Mouse (Mus musculus): Measurements from ENCODE around the gene Il13. TPM values are rescaled to one million over a fixed set of nuclear protein-coding genes. Genes with fewer than 3 reads are reported as not detected.

Il13 gene
- polyA plus RNA-seq, 1 experiment, result 0.41 TPM

DNA sequence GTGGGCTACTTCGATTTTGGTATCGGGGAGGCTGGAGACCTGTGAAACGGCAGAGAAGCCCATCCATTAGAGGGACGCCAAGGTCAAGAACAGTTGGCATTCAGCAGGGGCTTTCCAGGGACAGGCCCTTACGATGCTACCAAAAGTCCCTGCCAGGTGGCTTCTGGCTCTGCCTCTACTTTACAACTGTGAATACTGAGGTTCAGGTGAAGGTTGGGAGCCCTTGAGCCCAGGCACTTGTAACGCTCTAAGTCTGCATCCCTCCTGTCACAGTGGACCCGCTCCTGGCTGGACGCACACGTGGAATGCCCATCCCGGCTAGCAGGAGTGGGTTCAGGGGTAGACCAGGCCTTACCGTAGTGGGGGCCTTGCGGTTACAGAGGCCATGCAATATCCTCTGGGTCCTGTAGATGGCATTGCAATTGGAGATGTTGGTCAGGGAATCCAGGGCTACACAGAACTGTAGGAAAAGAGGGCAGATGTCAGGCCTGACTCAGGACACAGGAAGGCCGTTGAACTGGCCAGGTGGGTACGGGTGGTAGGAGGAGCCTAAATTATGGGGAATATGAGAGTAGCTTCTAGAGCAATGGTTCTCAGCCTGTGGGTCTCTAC lies 2.3 kb downstream of the Il13 start:
- DNase-seq (ENCODE audit: low read depth), result no peak

DNA sequence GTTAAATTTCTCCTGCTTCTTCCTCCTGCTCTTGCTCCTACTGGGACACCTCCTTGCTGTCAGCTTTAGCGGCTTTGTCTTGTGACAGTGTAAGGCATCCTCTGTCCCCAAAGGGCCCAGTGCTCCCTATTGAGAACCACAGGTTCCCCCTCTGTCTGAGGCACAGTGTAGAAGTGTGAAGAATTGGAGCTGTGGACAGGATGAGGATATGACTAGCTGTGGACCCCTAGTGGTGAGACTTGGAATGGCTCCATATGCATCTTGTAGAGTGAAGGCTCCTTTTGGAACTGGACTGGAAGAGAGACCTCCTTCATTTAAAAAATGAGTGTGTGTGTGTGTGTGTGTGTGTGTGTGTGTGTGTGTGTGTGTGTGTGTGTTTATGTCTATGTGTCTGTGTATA lies 6.6 kb downstream of the Il13 start:
- peak; percentile 5 for DNase-seq (ENCODE audit: low read depth)

DNA sequence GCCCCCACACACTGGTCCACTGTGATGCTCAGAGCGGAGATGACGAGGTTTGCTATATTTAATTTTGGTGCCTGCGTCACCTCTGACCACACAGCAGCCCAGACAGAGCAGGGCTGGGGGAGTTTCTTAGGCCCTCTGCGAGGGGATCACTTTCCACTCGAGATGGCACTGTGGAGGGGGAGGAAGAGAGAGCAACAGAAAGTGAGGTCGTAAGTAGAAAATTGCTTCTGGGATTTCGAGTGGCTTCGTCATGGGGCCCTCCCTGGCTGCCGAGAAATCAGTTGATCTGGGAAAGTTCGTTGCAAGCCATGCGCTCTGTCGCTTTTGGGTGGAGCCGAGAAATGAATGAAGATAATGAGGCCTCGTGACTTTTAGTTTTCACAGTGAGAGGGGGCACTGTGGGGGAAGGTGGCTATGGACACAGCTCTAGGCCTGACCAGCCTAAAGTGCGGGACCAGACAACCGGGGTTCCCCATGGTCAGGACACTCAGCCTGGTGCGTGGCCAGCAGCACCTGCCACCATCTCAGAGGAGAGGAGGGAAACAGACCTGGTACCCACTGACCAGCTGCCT lies 7.6 kb downstream of the Il13 start:
- DNase-seq (ENCODE audit: low read depth), result no peak

DNA sequence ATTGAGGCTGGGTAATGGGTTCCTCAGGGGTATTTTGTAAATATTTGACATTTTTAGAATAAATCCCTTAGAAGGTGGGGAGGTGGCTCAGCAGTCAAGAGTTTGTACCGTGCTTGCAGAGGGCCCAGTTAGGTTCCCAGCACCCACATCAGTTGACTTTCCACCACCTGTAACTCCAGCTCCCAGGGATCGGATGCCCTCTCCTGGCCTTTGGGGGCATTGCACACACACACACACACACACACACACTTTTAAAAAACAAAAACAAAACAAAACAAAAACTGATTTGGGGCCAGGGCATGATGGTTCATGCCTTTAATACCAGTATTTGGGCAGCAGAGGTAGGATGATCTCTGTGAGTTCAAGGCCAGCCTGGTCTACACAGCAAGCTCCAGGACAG lies 10.4 kb downstream of the Il13 start:
- no peak for DNase-seq (ENCODE audit: low read depth)

DNA sequence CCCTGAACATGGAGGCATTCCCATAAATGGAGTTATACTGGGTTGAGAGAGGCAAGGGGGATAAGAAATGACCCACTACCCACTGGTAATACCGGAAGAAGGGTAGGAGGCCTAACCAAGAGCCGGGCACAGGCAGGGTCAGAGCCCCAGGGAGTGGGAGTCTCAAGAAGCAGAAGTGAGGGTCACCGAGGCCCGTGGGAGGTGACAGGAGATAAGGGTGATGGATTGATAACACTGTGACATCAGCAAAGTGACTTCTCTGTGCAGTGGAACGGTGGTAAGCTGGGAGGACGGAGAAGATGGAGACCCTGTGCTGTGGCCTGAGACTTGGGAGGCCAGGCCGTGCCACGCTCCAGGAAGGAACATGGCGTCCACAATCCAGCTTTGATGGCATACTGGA lies 10.9 kb downstream of the Il13 start:
- no peak for DNase-seq (ENCODE audit: low read depth)

DNA sequence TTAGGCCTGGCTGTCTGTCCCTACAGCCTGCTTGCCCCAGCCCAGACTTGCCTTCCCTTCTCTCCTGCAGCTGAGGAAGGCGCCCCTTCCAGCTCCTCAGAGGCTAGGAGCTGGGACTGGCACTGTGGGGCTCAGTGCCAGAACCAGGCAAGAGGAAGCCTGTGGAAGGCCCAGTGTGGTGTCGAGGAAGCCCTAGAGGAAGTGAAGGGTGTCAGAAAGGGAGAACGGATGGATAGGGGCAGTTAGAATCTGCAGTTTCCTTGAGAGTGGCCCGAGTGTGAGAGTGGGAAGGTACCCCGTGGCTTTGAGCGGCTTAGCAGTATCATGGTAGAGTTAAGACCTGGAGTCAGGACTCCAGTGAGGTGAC lies 12.1 kb downstream of the Il13 start:
- DNase-seq (ENCODE audit: low read depth), result no peak

DNA sequence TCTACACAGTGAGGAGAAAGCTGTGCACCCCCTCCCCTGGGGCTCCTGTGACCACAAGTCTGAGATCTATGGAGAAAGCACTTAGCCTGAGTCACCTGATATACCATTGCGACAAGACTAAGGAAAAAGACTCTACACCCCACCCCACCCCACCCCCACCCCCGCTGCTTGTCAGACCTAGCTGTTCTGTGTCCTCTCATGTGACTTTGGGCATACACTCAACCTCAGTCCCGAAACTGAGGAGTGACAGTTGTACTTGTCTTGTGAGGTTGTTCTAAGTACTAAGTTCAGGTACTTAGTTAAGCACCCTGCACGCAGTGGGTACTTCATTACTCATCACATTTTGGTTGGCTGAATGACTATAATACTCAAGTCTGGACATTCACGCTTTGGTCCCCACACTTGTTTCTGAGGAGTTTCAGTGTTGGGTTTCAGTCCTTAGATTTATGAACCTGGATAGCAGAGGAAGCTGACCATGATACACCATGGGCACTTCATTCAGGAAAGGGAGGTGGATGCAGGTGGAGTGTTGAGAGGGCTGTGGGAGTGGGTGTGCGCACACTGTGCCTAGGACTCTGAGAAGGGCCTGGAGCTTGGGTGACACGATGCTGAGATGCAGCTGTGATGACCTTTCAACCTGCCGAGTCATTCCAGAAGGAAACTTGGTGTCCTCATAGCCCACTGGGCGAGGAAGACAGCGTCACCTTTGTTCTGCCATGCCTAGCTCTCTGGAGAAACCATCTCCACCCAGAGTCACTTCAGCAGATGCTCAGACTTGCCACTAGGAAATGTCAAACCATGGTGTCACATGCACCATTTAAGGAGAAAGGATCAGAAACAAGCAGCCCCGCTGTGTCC lies 12.7 kb downstream of the Il13 start:
- no peak for DNase-seq (ENCODE audit: low read depth)

DNA sequence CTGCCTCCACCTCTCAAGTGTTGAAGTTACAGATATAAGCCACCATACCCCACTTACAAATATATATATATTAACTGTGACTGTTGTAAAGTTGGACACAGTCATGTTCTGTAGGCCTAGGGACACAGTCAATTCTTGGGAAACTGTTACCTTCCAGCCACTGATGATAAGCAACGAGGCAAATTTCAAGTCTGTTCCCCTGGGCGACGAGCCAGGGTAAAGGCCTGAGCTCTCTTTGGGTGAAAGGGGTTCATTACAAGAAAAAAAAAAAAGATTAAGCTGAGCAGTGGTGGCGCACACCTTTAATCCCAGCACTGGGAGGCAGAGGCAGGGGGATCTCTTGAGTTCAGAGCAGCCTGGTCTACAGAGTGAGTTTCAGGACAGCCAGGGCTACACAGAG lies 14.4 kb downstream of the Il13 start:
- DNase-seq (ENCODE audit: low read depth), result no peak

DNA sequence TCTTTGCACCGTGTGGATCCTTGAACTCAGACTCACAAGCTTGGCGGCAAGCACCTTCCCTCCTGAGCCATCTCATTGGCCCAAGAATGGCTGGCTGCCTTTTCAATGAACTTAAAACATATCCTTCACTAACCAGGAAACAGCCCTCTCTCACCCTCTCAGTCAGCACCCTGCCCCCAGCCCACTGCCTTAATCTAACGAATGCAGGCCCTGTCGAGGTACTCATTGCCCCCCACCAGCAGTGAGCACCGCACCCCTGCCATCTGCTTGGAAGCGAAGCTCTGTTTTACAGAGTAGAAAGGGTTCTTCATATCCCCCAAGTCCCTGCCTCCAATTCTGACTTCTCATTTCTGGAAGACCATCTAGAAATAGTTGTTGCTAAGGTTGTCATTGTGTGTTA lies 15.1 kb downstream of the Il13 start:
- no peak for DNase-seq (ENCODE audit: low read depth)

DNA sequence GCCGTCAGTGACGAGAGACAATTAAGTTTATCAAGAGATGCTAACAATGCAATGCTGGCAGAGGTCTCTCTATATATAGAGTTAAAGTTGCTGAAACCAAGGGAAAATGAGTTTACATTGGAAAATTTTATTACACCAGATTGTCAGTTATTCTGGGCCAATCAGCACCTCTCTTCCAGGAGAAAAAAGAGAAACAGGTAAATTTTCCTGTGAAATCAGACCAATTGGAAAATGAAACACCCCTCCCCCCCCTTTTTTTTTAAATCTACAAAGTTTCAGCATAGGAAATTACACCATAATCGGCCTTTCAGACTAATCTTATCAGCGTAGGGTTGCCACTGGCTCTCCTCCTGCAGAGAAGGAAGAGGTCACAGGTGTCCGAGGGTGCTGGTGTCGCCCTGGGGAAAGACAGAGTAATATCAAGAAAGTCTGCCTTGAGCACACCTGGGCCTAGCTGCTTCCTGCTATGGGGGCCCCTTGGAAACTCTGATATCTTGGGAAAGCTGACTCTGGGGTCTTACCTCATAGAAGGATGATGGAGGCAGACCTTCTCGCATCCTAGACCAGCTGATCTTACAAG lies 15.8 kb downstream of the Il13 start, which contains the start of gene Il4:
Il4 (minus strand) TSS at position 51 of the 580 bp plus-strand sequence.
- DNase-seq (ENCODE audit: low read depth), result no peak

DNA sequence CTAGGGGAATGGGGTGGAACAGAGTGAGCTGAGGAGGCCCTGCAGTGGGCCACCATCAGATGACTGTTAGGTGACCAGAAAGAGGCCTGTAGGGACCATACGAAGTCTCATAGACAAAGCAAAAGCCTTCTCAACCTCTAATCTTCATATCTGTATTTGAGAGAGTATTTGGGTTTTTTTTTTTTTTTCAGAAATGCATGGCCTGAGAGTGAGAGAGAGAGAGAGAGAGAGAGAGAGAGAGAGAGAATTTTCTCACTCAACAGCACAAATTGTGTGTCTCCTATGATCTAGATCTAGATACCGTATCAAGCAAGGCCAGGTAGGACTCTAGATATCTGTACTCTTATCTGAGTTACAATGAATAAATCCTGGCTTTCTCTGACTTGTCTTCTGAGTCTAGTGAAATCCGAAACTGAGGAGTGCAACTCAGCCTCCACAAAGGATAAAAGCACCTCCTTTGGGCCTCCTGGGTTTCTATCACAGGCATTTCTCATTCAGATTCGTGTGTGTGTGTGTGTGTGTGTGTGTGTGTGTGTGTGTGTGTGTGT lies 16.9 kb downstream of the Il13 start:
- no peak for DNase-seq (ENCODE audit: low read depth)

DNA sequence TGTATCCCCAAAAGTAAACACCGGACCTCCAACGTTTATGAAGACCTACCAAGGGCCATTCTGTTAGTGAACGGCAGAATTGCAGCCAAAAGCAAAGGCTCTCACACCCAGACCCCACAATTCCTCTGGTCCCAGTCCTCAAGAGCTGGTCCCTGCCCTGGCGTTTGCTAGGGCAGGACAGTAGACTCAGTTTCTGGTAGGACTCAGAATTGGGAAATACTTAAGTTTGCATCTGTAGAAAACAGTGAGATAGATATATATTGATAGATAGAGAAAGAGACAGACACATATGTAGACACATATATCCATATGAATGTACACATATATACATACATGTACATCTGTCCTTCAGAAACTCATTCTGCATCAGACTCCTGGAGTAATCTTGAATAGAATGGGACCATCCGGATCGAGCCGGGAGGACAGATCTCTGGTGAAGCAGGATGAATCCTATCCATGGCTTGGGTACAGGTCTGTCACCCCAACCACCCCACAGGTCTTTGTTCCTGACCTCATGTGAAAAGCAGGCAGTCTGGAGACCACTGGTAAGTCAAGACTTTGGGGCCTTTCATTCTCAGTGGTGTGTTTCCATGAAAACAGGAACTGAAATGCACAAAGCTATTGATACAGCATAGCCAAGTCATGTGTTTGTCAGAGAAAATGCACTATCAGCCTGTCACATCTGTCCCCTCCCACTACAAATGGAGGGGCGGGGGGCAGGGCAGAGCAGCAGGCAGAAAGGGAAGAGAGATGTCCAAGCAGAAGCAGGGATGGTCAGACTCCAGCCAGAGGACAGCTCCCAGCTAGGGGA lies 17.5 kb downstream of the Il13 start:
- DNase-seq (ENCODE audit: low read depth), result no peak

DNA sequence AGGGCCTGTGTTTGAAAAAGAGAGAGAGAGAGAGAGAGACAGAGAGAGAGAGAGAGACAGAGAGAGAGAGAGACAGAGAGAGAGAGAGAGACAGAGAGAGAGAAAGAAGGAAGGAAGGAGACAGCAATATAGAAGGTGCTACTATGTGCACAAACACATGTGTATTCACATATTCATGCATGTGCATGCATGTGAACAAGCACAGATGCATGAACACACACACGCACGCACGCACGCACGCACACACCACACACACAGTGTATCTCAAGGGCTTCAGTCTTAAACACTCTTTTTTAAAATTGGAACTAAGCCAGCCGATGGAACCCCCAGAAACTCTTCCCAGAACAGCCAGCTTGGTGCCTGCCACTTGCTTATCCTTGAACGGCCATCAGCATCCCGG lies 18.9 kb downstream of the Il13 start:
- DNase-seq (ENCODE audit: low read depth), result no peak

DNA sequence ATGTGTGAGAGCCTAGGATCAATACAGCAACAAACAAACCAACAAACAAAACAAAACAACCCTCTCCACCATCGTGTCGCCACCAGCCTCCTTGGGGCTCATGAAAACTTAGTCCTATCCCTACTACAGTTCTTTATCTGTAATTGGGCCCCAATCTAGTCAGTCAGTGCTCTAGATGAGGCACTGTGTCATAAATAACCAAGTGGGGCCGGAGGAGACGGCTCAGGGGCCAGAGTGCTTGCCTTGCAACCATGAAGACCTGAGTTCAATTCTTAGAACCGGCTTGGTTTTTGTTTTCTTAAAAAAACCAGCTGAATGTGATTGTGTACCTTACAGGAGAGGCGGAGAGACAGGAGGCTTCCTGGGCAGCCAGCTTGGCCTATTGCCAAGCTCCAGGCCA lies 19.3 kb downstream of the Il13 start:
- DNase-seq (ENCODE audit: low read depth), result no peak

DNA sequence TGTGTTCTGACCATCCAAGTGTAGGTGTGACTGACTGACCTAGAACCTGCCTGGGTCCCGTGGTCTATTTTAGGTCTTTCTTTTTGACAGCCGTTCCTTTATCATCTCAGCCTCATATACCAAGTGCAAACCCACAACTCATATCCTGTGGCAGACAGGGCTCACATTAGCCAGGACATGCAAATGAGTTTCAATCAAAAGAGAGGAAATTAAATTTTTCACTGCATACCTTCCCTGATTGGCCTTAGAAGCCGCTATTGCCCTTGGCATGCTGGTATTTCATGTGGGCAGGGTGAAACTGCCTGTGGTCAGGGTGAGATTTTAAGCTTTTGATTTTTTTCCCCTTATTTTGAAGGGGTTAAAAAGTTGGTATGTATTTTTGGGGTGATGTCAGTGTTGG lies 24.8 kb downstream of the Il13 start:
- no peak for DNase-seq (ENCODE audit: low read depth)

DNA sequence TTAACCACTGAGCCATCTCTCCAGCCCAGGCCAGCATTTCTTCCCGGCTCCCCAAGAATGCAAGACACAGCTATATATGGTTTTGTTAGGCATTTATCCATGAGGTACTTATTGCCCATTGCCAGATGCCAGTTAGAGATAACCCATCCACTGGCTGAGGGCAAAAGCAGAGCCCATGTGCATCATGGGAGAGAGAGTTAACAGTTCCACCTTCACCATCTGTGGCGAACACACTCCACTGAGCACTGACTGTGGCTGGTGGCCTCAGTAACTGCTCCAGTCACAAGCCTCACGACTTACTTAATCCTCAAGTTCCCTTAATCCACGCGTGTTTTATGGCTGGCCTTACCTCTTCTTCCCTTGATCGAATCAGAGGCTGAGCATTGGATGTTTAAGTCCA lies 25.3 kb downstream of the Il13 start:
- DNase-seq (ENCODE audit: low read depth), result no peak

DNA sequence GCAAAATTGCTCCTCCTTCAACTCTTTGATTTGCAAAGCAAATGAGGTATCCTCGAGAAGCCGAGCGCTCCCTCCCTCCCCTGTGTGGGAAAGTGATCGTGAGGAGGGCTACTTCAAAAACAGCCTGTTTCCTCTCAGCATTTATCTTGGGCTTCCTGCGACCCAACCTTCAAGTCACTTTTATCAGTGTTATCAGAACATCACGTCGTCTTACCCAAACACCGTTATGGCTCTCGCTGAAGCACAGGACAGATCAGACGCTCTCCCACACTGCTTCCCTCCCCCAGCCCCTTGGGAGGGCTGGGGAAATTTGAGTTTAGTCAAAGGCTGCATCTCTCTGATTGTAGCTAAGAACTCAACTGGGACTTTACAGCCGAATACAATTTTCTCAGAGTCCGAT lies 28.9 kb downstream of the Il13 start:
- DNase-seq (ENCODE audit: low read depth), result no peak

DNA sequence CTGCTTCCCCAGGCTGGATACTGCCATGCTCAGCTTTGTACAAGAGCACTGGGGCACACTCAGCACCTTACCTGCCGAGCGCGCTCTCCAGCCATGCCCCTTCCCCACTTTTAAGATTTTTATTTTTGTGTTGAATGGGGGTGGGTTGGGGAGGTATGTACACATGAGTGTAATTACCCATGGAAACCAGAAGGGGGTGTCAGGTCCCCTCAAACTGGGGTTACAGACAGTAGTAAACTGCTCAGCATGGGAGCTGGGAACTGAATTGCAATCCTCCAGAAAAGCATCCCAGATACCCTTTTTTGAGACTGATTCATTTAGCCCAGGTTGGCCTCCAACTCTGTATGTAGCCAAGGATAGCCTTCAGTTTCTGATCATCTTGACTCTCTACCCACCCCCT lies 29.5 kb downstream of the Il13 start:
- no peak for DNase-seq (ENCODE audit: low read depth)

DNA sequence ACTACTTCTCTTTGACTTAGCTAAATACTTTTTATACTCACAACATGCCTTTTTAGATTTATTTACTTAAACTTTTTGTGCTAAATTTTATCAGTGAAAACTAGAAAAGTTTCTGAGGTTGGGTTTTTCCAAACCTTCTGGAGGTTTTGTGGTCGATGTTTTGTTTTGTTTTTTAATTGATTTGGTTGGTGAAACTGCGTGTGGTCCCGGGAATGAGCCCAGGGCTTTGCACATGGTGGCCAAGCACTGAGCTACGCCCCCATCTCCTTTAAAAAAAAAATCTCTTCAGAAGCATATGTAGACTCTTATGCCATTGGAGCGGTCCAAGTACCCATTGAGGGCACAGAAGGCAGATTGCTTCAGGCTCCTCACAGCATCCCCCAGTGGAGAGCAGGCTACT lies 43.4 kb downstream of the Il13 start:
- DNase-seq (ENCODE audit: low read depth), result no peak

DNA sequence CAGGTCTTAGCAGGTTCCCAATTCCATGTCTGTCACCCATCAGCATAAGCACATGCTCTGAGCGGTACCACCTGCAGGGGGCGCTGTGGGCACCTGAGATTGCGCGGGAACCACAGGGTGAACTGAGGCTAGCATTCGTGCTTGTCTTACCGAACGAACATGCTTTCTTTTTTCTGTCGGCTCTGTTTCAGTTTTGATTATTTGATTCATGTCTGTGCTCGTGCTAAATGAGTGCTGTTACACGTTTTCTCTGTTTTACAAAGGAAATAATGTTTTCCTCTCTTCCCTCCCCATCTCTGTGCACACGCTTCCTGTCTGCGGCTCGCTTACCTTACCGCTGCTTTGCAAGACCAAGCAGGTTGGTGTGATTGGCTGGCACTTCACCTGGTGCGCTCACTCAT lies 44.1 kb downstream of the Il13 start:
- no peak for DNase-seq (ENCODE audit: low read depth)

DNA sequence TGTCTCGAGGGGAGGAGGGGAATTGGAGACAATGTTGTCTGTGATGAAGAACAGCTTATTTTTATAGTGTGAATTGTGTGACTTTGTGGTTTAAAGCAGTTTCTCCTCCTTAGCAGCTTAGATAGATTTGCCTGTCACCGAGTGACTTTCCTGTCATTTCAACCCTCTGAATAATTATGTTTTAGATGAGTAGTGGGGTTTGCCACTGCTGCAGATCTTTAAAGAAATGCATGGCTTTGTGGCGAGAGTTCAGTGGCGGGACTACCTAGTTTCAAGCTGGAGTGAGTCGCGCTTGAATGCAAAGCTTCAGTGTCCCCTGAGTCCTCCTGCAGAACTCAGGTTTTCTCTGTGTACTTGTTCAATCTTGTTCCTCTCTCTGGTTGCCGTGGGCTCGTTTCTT lies 46.2 kb downstream of the Il13 start:
- DNase-seq (ENCODE audit: low read depth), result no peak

DNA sequence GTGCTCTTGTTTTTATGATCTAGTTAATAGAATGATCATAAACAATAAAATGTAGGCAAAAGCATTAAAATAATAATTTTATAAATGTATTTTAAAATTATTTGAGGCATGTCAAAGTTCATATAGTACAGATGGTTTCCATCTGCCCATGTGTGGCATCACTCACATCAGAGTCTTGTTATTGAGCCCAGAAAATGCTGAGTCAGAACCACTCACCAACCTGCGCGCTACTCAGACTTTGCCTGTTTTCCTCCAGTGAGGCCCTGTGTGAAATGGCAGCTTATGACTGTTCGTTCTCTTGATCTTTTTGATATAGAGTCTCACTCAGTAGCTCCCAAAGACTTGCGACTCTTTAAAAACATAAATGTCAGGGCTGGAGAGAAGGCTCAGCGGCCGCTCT lies 49.0 kb downstream of the Il13 start:
- DNase-seq (ENCODE audit: low read depth), result no peak

Data from gonadal fat pad, adult 2 months (tissue).